Mouse (Mus musculus) C2C12 (cell line): ENCODE data around the gene Banp. TPM values are rescaled to one million over a fixed set of nuclear protein-coding genes. Genes with fewer than 3 reads are reported as not detected.

Experiments
- H3K27me3 ChIP-seq: one replicate; pipeline ENCODE4 v1.6.1; 2011; ENCODE audit not compliant: control insufficient read depth, insufficient read depth, insufficient read length
- H3K36me3 ChIP-seq: one replicate; pipeline ENCODE4 v1.6.1; 2011; ENCODE audit not compliant: control insufficient read depth, insufficient read depth
- H3K4me3 ChIP-seq: one replicate; pipeline ENCODE4 v1.5.1; 2011; ENCODE audit warnings: mild to moderate bottlenecking, control low read depth; ENCODE audit not compliant: poor library complexity, insufficient read depth, severe bottlenecking
- H3K79me2 ChIP-seq: one replicate; pipeline ENCODE4 v1.6.1; 2011; ENCODE audit not compliant: control insufficient read depth, insufficient read depth
- H3K79me3 ChIP-seq: one replicate; pipeline ENCODE4 v1.6.1; 2011; ENCODE audit warnings: low read depth, control low read depth
- H3ac ChIP-seq: one replicate; pipeline ENCODE3; 2011; ENCODE audit warnings: low read depth; ENCODE audit not compliant: control insufficient read depth, insufficient read length
- CEBPB ChIP-seq: IDR thresholded peaks from one replicate; pipeline ENCODE4 v1.6.1; 2011; ENCODE audit warnings: low read depth, mild to moderate bottlenecking, control low read depth, moderate library complexity
- CTCF ChIP-seq: IDR thresholded peaks from one replicate; pipeline ENCODE4 v1.5.1; 2011; ENCODE audit not compliant: control insufficient read depth, insufficient read depth, insufficient read length
- FOSL1 ChIP-seq: IDR thresholded peaks from one replicate; pipeline ENCODE4 v1.8.0; 2011; ENCODE audit warnings: mild to moderate bottlenecking, low read length; ENCODE audit not compliant: poor library complexity, insufficient read depth, severe bottlenecking
- MAX ChIP-seq: IDR thresholded peaks from one replicate; pipeline ENCODE4 v1.6.1; 2011; ENCODE audit warnings: mild to moderate bottlenecking, control low read depth
- MYOD1 ChIP-seq: IDR thresholded peaks from one replicate; pipeline ENCODE4 v1.6.1; 2011; ENCODE audit warnings: low read depth; ENCODE audit not compliant: control insufficient read depth, insufficient read length
- MYOG ChIP-seq: IDR thresholded peaks from one replicate; pipeline ENCODE4 v1.6.1; 2011; ENCODE audit not compliant: control insufficient read depth, insufficient read length; ENCODE audit errors: extremely low read depth
- USF1 ChIP-seq: IDR thresholded peaks from one replicate; pipeline ENCODE4 v1.6.1; 2011; ENCODE audit warnings: low read depth, mild to moderate bottlenecking, control low read depth, moderate library complexity
- polyA plus RNA-seq: library from polyadenylated mRNA; unstranded; fragments of >200 nt; fragmentation: generic; extraction: Trizol; gene quantifications from one replicate; pipeline ENCODE4 v1.2.1, GENCODE M21; 2012; ENCODE audit warnings: missing spikeins

Gene Banp
- polyA plus RNA-seq, 1 experiment = 25.9 TPM

- H3K36me3 ChIP-seq = peaks cover 10% of the 10 kb centered on the region
- H3K4me3 ChIP-seq = no peak overlapping the region
- H3K79me2 ChIP-seq = no peaks in the 10 kb centered on the region
- TF ChIP-seq CEBPB (no peak), USF1 (no peak), MYOG (no peak), MYOD1 (no peak), FOSL1 (no peak), CTCF (no peak), MAX (no peak)
- no peak overlapping the region for H3ac ChIP-seq
- H3K79me3 ChIP-seq = no peaks in the 10 kb centered on the region
- H3K27me3 ChIP-seq = no peaks in the 10 kb centered on the region
These were observed 68.7 kb downstream of the Banp start for GRCm38 (mm10) chr8:122018046-122018831.

GRCm38 (mm10) chr8:122019162-122019561 is 69.6 kb downstream of the Banp start:
- H3K79me2 ChIP-seq = no peaks in the 10 kb centered on the region
- no peaks in the 10 kb centered on the region for H3K79me3 ChIP-seq
- H3ac ChIP-seq = no peak overlapping the region
- H3K4me3 ChIP-seq = no peak overlapping the region
- no peaks in the 10 kb centered on the region for H3K27me3 ChIP-seq
- peaks cover 10% of the 10 kb centered on the region for H3K36me3 ChIP-seq
- no peak for TF ChIP-seq MAX

- no peaks in the 10 kb centered on the region for H3K27me3 ChIP-seq
- no peaks in the 10 kb centered on the region for H3K79me2 ChIP-seq
- no peaks in the 10 kb centered on the region for H3K79me3 ChIP-seq
- H3K36me3 ChIP-seq = peaks cover 7% of the 10 kb centered on the region
- no peak overlapping the region for H3ac ChIP-seq
- TF ChIP-seq CTCF (no peak), MYOD1 (no peak), FOSL1 (no peak), CEBPB (no peak), MAX (no peak), MYOG (no peak), USF1 (no peak)
- no peak overlapping the region for H3K4me3 ChIP-seq
These were observed 70.7 kb downstream of the Banp start for GRCm38 (mm10) chr8:122020050-122020771.

- Histone ChIP-seq H3ac (no peak overlapping the region), H3K27me3 (no peaks in the 10 kb centered on the region), H3K4me3 (no peak overlapping the region), H3K79me3 (no peaks in the 10 kb centered on the region), H3K79me2 (no peaks in the 10 kb centered on the region), H3K36me3 (peaks cover 20% of the 10 kb centered on the region)
- TF ChIP-seq MYOD1 = peak; percentile 73
- TF ChIP-seq USF1 = no peak
- TF ChIP-seq CEBPB = peak; percentile 28
- no peak for TF ChIP-seq FOSL1
- TF ChIP-seq MYOG = no peak
These were observed 72.2 kb downstream of the Banp start for GRCm38 (mm10) chr8:122021725-122022124.

- Histone ChIP-seq H3K79me3 (no peaks in the 10 kb centered on the region), H3ac (no peak overlapping the region), H3K36me3 (peaks cover 18% of the 10 kb centered on the region), H3K4me3 (no peak overlapping the region), H3K27me3 (no peaks in the 10 kb centered on the region), H3K79me2 (no peaks in the 10 kb centered on the region)
- TF ChIP-seq FOSL1 = no peak
These were observed 72.7 kb downstream of the Banp start for GRCm38 (mm10) chr8:122022274-122022673.

- no peaks in the 10 kb centered on the region for H3K79me3 ChIP-seq
- H3ac ChIP-seq = no peak overlapping the region
- H3K4me3 ChIP-seq = no peak overlapping the region
- H3K36me3 ChIP-seq = peaks cover 17% of the 10 kb centered on the region
- H3K79me2 ChIP-seq = no peaks in the 10 kb centered on the region
- no peaks in the 10 kb centered on the region for H3K27me3 ChIP-seq
- TF ChIP-seq USF1 = no peak
- no peak for TF ChIP-seq CEBPB
- no peak for TF ChIP-seq MAX
- no peak for TF ChIP-seq CTCF
- no peak for TF ChIP-seq MYOG
- TF ChIP-seq FOSL1 = no peak
- no peak for TF ChIP-seq MYOD1
These were observed 73.2 kb downstream of the Banp start for GRCm38 (mm10) chr8:122022705-122023104.
